Mouse (Mus musculus) heart, adult 2 months (tissue): ENCODE results near the gene Gng4.

ENCODE experiments used
- CTCF ChIP-seq: fragments of 200-600 bp; IDR thresholded peaks from 2 replicates; pipeline ENCODE4 v1.8.1; 2022; ENCODE audit warnings: antibody characterized with exemption, mild to moderate bottlenecking, moderate library complexity
- POLR2A ChIP-seq: fragments of 200-500 bp; IDR thresholded peaks from 2 replicates; pipeline ENCODE4 v1.6.1; 2011; ENCODE audit warnings: mild to moderate bottlenecking, low read depth, low read length, control low read depth; ENCODE audit not compliant: insufficient read depth

DNA sequence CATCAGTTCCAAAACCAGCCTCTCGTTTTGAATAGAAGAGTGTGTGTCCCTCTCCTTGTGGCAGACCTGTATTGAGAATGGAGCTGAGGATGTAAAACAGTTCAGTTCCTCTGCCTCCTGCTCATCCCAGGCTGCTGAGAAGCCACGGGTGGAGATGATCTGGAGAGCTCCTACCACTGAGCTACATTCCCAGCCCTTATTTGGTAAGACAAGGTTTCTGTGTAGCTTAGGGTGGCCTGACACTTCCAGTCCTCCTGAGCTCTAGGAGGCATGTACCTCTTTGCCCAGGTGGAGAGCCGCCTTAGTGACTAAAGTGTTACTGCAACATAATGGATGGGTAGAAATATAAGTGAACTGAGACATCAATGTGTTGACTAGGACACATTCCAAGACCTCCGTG lies 2.8 kb upstream of the Gng4 start:
- no peak for TF ChIP-seq POLR2A
- TF ChIP-seq CTCF, result no peak
